Mouse (Mus musculus) erythroblast, embryonic 14.5 days (primary cell): ENCODE results near the gene Acaa1a.

Experiments used
- GATA1 ChIP-seq: IDR thresholded peaks from 2 replicates; pipeline ENCODE4 v1.6.1; 2012; ENCODE audit warnings: low read length, inconsistent platforms, mixed read lengths
- TAL1 ChIP-seq: IDR thresholded peaks from 3 replicates; pipeline ENCODE4 v1.6.1; 2012; ENCODE audit warnings: low read length, inconsistent platforms, mixed read lengths

DNA sequence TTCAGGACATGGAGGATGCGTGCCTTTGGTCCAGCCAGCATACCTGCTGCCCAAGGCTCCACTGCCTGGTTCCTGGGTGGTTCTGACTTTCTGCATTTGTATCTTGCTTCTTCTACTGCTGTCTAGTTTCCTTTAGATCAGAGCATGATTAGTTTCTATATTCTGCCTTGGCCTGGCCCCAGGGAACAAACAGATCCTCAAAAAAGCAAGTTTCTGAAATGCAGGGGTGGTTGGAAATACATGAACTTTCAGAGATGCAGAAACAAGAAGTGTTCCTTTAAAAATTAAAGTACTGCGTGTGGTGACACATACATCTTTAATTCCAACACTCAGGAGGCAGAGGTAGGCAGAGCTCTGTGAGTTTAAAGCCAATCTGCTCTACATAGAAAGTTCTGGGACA lies 4.6 kb upstream of the Acaa1a start:
- TF ChIP-seq GATA1: no peak
- no peak for TF ChIP-seq TAL1
